Mouse (Mus musculus) bone marrow macrophage, adult 2 months (primary cell): ENCODE measurements at regions not wholly inside any gene's neighbourhood (a gene's known extent, or its start where the extent isn't known, plus 50 kb on each side); places are given as distances from the start of the nearest gene placed in this dataset.

Experiments
- CTCF ChIP-seq: IDR thresholded peaks from 2 replicates; pipeline ENCODE4 v1.5.1; 2012; ENCODE audit warnings: low read depth, mild to moderate bottlenecking, low read length, moderate library complexity
- POLR2A ChIP-seq: IDR thresholded peaks from 2 replicates; pipeline ENCODE4 v1.6.1; 2012; ENCODE audit warnings: mild to moderate bottlenecking, low read depth, low read length, borderline replicate concordance

DNA sequence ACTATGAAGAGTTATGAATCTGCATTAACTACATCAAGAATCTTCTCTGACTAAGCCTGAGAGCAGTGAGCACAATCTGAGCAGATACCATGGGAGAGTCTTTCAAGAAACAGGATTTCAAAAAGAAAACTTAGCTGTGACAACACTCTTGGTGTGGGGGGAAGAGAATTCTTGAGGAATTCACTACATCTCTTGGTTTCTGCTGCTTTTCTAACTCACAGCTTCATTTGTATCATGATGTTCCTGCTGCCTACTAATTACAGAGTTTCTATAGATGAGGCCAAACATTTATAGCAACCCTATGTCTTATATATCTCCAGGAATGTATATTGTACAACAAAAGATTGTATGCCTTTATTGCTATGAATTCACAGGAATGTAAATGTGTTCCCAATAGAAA, 242.2 kb upstream of the Pitrm1 start:
- TF ChIP-seq POLR2A (no peak), CTCF (no peak)
